Mouse (Mus musculus) layer of hippocampus, adult 8-10 months (tissue): ENCODE data around the gene Lca5. TPM values are rescaled to one million over a fixed set of nuclear protein-coding genes. Genes with fewer than 3 reads are reported as not detected.

Source experiments
- total RNA-seq, 4 experiments: library from RNA; stranded (reverse); gene quantifications; 2 replicates each; pipeline ENCODE4 v1.2.4; 2022

The Lca5 gene
- total RNA-seq, 4 experiments from 2014 or later = 13.6 to 14.9 (median 14.3) TPM

Other genes with a start within 250 kb of the Lca5 start
- 10 to 100 TPM; 31.1 to 33.7 (median 31.4) TPM for gene Sh3bgrl2, start 107.2 kb upstream of the Lca5 start, total RNA-seq